Mouse (Mus musculus): Measurements from ENCODE around the gene Ptprn. TPM values are rescaled to one million over a fixed set of nuclear protein-coding genes. Genes with fewer than 3 reads are reported as not detected.

Gene Ptprn
- total and polyA plus RNA-seq, 3 experiments = not detected

DNA sequence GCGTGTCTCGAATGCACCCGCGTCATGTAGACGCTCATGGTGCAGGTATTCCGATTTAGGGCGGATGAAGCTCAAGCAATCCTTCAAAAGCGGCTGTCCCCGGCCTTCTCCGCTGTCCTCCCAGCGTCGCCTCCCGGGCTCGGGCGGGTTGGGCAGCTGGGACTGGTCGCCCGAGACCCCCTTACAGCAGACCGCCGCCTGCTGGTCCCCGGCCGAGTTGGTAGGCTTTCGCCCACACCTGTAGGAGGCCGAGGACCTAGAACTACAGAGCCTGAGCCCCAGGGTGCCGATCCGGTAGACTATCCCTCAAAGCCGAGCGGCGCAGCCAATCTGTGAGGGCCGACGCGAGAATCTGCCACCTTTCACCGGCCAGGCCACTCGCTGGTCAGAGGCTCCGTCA is 44.8 kb downstream of the Ptprn start, which contains the start of gene Tuba4a:
Gene Tuba4a (minus strand): TSS at position 335 of the 400 bp plus-strand sequence.
- Histone ChIP-seq H3K27me3 (replicated peaks) (no peaks in the 10 kb centered on the region), H3K4me1 (ENCODE audit: control insufficient read depth in 1 of 2, insufficient read depth in 2 of 2) (peaks cover 27 to 60% of the 10 kb centered on the region in 2 experiments), H3K4me2 (ENCODE audit: insufficient read depth, low read depth, poor library complexity, severe bottlenecking) (peak within 1 kb of the TSS; percentile 48), H3K27ac (ENCODE audit: insufficient read depth, low read depth) (peak within 1 kb of the TSS; percentile 81), H3K4me3 (replicated peaks in 1 of 3; ENCODE audit: low read depth in 2 of 3, low read length in 2 of 3, poor library complexity in 1 of 3) (peak within 1 kb of the TSS; percentile 74 to 94 (median 88)), H3K79me2 (replicated peaks; ENCODE audit: control insufficient read depth, extremely low read depth, insufficient read depth, poor library complexity, severe bottlenecking) (peaks cover 35% of the 10 kb centered on the region), H3K9me3 (replicated peaks; ENCODE audit: low read length) (peaks cover 2% of the 10 kb centered on the region), H3K9ac (ENCODE audit: insufficient read depth, low read depth) (peak within 1 kb of the TSS; percentile 88), H3K36me3 (replicated peaks in 1 of 2; ENCODE audit: control insufficient read depth in 1 of 2, insufficient read depth in 1 of 2, low read length in 1 of 2) (peaks cover 22 to 31% of the 10 kb centered on the region in 2 experiments)
- dilution Hi-C loops (cut with MboI; ENCODE audit: extremely low pct_ligation_motif_present, extremely low pct_unique_long_range_greater_than_20kb, low sequenced_read_pairs) = no loop called here
- in situ Hi-C loops (cut with MboI; ENCODE audit: low pct_ligation_motif_present, low pct_unique_long_range_greater_than_20kb, low sequenced_read_pairs) = no loop called here
- no peak for DNase-seq (ENCODE audit: extremely low read depth)
- TF ChIP-seq ZMIZ1 (IDR thresholded peaks at IDR 0.05; ENCODE audit: low read depth, low read length) = no peak
- TF ChIP-seq NELFE (IDR thresholded peaks at IDR 0.05; ENCODE audit: low read depth, low read length) = no peak
- TF ChIP-seq USF2 (conservative IDR thresholded peaks at IDR 0.05; ENCODE audit: low read depth, low read length) = no peak
- no peak for TF ChIP-seq MAX (IDR thresholded peaks at IDR 0.05; ENCODE audit: low read length)
- no peak for TF ChIP-seq MEF2A (IDR thresholded peaks at IDR 0.05; ENCODE audit: borderline replicate concordance, low read depth, low read length)
- no peak for TF ChIP-seq RCOR1 (conservative IDR thresholded peaks at IDR 0.05; ENCODE audit: low read depth, low read length)

- no peak for TF ChIP-seq ZKSCAN1 (IDR thresholded peaks at IDR 0.05; ENCODE audit: borderline replicate concordance, low read depth, low read length)
- no peak; the same call in none of the 2 replicates for TF ChIP-seq BHLHE40 (IDR thresholded peaks at IDR 0.05; ENCODE audit: low read depth, low read length)
- no peak for TF ChIP-seq USF1 (IDR thresholded peaks at IDR 0.05; ENCODE audit: low read depth, low read length)
- 0 out of 2 replicates have a peak, but pooled peaks have one; percentile 45 for TF ChIP-seq MYC (IDR thresholded peaks at IDR 0.05; ENCODE audit: low read depth, low read length)
- TF ChIP-seq UBTF (IDR thresholded peaks at IDR 0.05; ENCODE audit: low read depth, low read length) = 0 out of 2 replicates have a peak, but pooled peaks have one; percentile 20
- no peak for TF ChIP-seq PAX5 (IDR thresholded peaks at IDR 0.05; ENCODE audit: low read length)
- TF ChIP-seq TCF12 (IDR thresholded peaks at IDR 0.05; ENCODE audit: low read depth, low read length) = peak; percentile 93
- peak; percentile 97 for TF ChIP-seq POLR2AphosphoS2 (IDR thresholded peaks at IDR 0.05; ENCODE audit: low read depth, low read length)
- TF ChIP-seq TBP (conservative IDR thresholded peaks at IDR 0.05; ENCODE audit: low read depth, low read length) = peak; percentile 98
- no peak for TF ChIP-seq JUND (conservative IDR thresholded peaks at IDR 0.05; ENCODE audit: low read depth, low read length)
- TF ChIP-seq NELFE (IDR thresholded peaks at IDR 0.05; ENCODE audit: low read depth, low read length) = peak; percentile 99
- TF ChIP-seq USF2 (conservative IDR thresholded peaks at IDR 0.05; ENCODE audit: low read depth, low read length) = no peak
- TF ChIP-seq SIN3A (IDR thresholded peaks at IDR 0.05; ENCODE audit: low read length) = 0 out of 2 replicates have a peak, but pooled peaks have one; percentile 28
- TF ChIP-seq POLR2A (IDR thresholded peaks at IDR 0.05; ENCODE audit: low read depth, low read length) = peak; percentile 100
- no peak for TF ChIP-seq E2F4 (IDR thresholded peaks at IDR 0.05; ENCODE audit: insufficient replicate concordance, low read depth, low read length)
- 0 out of 2 replicates have a peak, but pooled peaks have one; percentile 38 for TF ChIP-seq MAZ (IDR thresholded peaks at IDR 0.05; ENCODE audit: low read depth, low read length)
- TF ChIP-seq NRF1 (IDR thresholded peaks at IDR 0.05; ENCODE audit: low read depth, low read length) = peak; percentile 50
- peak; percentile 98 for TF ChIP-seq ZMIZ1 (IDR thresholded peaks at IDR 0.05; ENCODE audit: low read depth, low read length)
- no peak for TF ChIP-seq ZC3H11A (IDR thresholded peaks at IDR 0.05; ENCODE audit: low read depth, low read length)
- TF ChIP-seq IRF4 (IDR thresholded peaks at IDR 0.05; ENCODE audit: low read depth, low read length) = no peak; the same call in 1 of the 2 replicates
- TF ChIP-seq RCOR1 (conservative IDR thresholded peaks at IDR 0.05; ENCODE audit: low read depth, low read length) = peak; percentile 56; the same call in 1 of the 2 replicates
- TF ChIP-seq MAX (IDR thresholded peaks at IDR 0.05; ENCODE audit: low read length) = 0 out of 2 replicates have a peak, but pooled peaks have one; percentile 13
- in situ Hi-C loops (cut with MboI; ENCODE audit: low pct_ligation_motif_present, low pct_unique_long_range_greater_than_20kb, low sequenced_read_pairs) = no loop called here
- H3K9me3 ChIP-seq (replicated peaks; ENCODE audit: low read length) = peaks cover 2% of the 10 kb centered on the region
- H3K9ac ChIP-seq (ENCODE audit: insufficient read depth, low read depth) = peak overlapping the region; percentile 88
- H3K79me2 ChIP-seq (replicated peaks; ENCODE audit: control insufficient read depth, extremely low read depth, insufficient read depth, poor library complexity, severe bottlenecking) = peaks cover 35% of the 10 kb centered on the region
- dilution Hi-C loops (cut with MboI; ENCODE audit: extremely low pct_ligation_motif_present, extremely low pct_unique_long_range_greater_than_20kb, low sequenced_read_pairs) = no loop called here
- H3K4me2 ChIP-seq (ENCODE audit: insufficient read depth, low read depth, poor library complexity, severe bottlenecking) = peak overlapping the region; percentile 48
- H3K27ac ChIP-seq (ENCODE audit: insufficient read depth, low read depth) = peak overlapping the region; percentile 81; the same call in 1 of the 2 replicates
- peaks cover 25 to 36% of the 10 kb centered on the region in 2 experiments for H3K36me3 ChIP-seq (replicated peaks in 1 of 2; ENCODE audit: control insufficient read depth in 1 of 2, insufficient read depth in 1 of 2, low read length in 1 of 2)
- peak overlapping the region; percentile 74 to 94 (median 88) for H3K4me3 ChIP-seq (replicated peaks in 1 of 3; ENCODE audit: low read depth in 2 of 3, low read length in 2 of 3, poor library complexity in 1 of 3)
- DNase-seq (ENCODE audit: extremely low read depth) = peak; percentile 87
- no peaks in the 10 kb centered on the region for H3K27me3 ChIP-seq (replicated peaks)
- peaks cover 27 to 65% of the 10 kb centered on the region in 2 experiments for H3K4me1 ChIP-seq (ENCODE audit: control insufficient read depth in 1 of 2, insufficient read depth in 2 of 2)
These were observed 45.2 kb downstream of the Ptprn start for GRCm38 (mm10) chr1:75219078-75219477.
